Mouse (Mus musculus) liver (tissue): Measurements from ENCODE around the gene Zbtb2.

ENCODE experiments used
- DNase-seq: peaks from one replicate; pipeline ENCODE4 v3.0.0-alpha.2; 2020; ENCODE audit warnings: mixed read lengths

Zbtb2 gene

GRCm38 (mm10) chr10:4332228-4332979, 55.5 kb downstream of the Zbtb2 start:
- DNase-seq = no peak

GRCm38 (mm10) chr10:4327716-4328115, 60.2 kb downstream of the Zbtb2 start:
- no peak for DNase-seq

GRCm38 (mm10) chr10:4325562-4325961, 62.3 kb downstream of the Zbtb2 start:
- DNase-seq = peak; percentile 16

GRCm38 (mm10) chr10:4323885-4324284, 64.0 kb downstream of the Zbtb2 start:
- no peak for DNase-seq
